Comparison of ENCODE assay signal across 9 mouse cellular contexts in the genomic region with DNA sequence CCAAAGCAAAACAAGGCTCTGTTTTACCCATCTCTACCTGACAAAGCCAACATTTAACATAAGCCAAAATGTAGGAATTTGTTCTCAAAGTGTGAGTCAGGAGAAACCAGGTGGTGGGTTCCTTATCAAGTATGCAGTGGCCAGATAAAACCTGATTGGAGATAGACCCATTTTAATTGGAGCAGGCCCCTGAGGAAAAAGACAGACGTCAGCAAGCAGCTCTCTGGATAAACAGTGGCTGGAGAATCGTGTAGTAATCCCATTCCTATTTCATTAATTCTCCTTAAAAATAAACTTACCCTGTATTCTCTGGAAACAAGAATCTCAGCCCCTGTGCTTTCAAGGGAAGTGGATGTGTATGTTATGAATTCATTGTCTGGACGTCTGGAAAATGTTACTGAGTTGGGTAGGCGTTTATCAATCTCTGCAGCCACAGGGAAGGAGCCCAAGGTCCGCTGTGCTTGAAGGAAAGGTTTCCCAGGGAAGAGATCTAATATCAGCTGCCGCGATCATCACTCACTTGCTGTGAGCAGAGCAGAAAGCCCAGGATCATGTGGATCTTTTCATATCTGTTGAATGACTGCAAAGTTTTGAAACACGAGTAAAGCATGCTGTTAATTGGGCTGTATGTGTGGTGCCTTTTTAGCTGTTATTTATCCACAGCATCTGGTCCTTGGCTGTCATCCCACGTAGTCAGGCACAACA.
DNase-seq lines count a peak whose midpoint lies in the region; ATAC-seq lines count a peak whose summit lies in the region.
"Had no signal": no experiment of that assay in that cellular context is flagged by ENCODE, and none has a peak within 500 bp of the region (broad histone marks: within the 10 kb centered on the region; RNA-seq: fewer than 3 reads in every experiment).

No protein-coding gene starts in this region.

- H3K4me1 ChIP-seq in forebrain, embryonic 13.5 days: no peaks in the 10 kb centered on the region
- H3K4me1 ChIP-seq in forebrain, embryonic 10.5 days: no peaks in the 10 kb centered on the region
- H3K4me1 ChIP-seq in midbrain, embryonic 16.5 days (ENCODE audit: control insufficient read depth, insufficient read depth, low read length): no peaks in the 10 kb centered on the region
- H3K4me1 ChIP-seq in midbrain, embryonic 13.5 days (replicated peaks): no peaks in the 10 kb centered on the region
- no peaks in the 10 kb centered on the region; the same call in 1 of the 2 replicates for H3K4me1 ChIP-seq in intestine, embryonic 16.5 days (ENCODE audit: control insufficient read depth, insufficient read depth, low read length)
- H3K4me1 ChIP-seq in stomach, embryonic 16.5 days (ENCODE audit: control insufficient read depth, insufficient read depth, low read length): peaks cover 6% of the 10 kb centered on the region; the same call in 1 of the 2 replicates
- H3K4me1 ChIP-seq: limb, embryonic 13.5 days had no signal

- no peaks in the 10 kb centered on the region for H3K27me3 ChIP-seq in forebrain, embryonic 13.5 days
- H3K27me3 ChIP-seq in forebrain, embryonic 10.5 days (ENCODE audit: poor library complexity, severe bottlenecking): no peaks in the 10 kb centered on the region
- H3K27me3 ChIP-seq in midbrain, embryonic 16.5 days (ENCODE audit: control insufficient read depth, insufficient read depth, low read depth, low read length): no peaks in the 10 kb centered on the region
- H3K27me3 ChIP-seq in midbrain, embryonic 13.5 days: no peaks in the 10 kb centered on the region
- H3K27me3 ChIP-seq in intestine, embryonic 16.5 days (replicated peaks; ENCODE audit: control insufficient read depth, insufficient read depth, low read length): no peaks in the 10 kb centered on the region
- no peaks in the 10 kb centered on the region for H3K27me3 ChIP-seq in stomach, embryonic 16.5 days (ENCODE audit: control insufficient read depth, insufficient read depth, low read length)
- H3K27me3 ChIP-seq: limb, embryonic 13.5 days had no signal

- ATAC-seq in forebrain, embryonic 13.5 days: peak; percentile 38; the same call in 1 of the 2 replicates
- ATAC-seq in midbrain, embryonic 16.5 days: no peak
- ATAC-seq in midbrain, embryonic 13.5 days: no peak
- ATAC-seq in intestine, embryonic 16.5 days: peak; percentile 65
- ATAC-seq in stomach, embryonic 16.5 days (ENCODE audit: insufficient read depth, low FRiP score): peak; percentile 51
- no peak for ATAC-seq in erythroblast, adult 5-6 weeks (replicated peaks; ENCODE audit: low FRiP score, poor library complexity, severe bottlenecking)

- H3K36me3 ChIP-seq in forebrain, embryonic 13.5 days (ENCODE audit: poor library complexity, severe bottlenecking): no peaks in the 10 kb centered on the region
- no peaks in the 10 kb centered on the region for H3K36me3 ChIP-seq in forebrain, embryonic 10.5 days (replicated peaks)
- H3K36me3 ChIP-seq in midbrain, embryonic 16.5 days (ENCODE audit: control insufficient read depth, insufficient read depth, low read length): no peaks in the 10 kb centered on the region
- no peaks in the 10 kb centered on the region for H3K36me3 ChIP-seq in midbrain, embryonic 13.5 days
- no peaks in the 10 kb centered on the region for H3K36me3 ChIP-seq in intestine, embryonic 16.5 days (ENCODE audit: control insufficient read depth, insufficient read depth, low read length)
- H3K36me3 ChIP-seq in stomach, embryonic 16.5 days (ENCODE audit: control insufficient read depth, insufficient read depth, low read length): no peaks in the 10 kb centered on the region
- H3K36me3 ChIP-seq: limb, embryonic 13.5 days had no signal

- no peak overlapping the region for H3K27ac ChIP-seq in forebrain, embryonic 13.5 days
- H3K27ac ChIP-seq in forebrain, embryonic 10.5 days: no peak overlapping the region
- peak overlapping the region; percentile 13; the same call in 1 of the 2 replicates for H3K27ac ChIP-seq in midbrain, embryonic 16.5 days (ENCODE audit: low read length)
- no peak overlapping the region for H3K27ac ChIP-seq in midbrain, embryonic 13.5 days
- H3K27ac ChIP-seq in intestine, embryonic 16.5 days (ENCODE audit: low read length): peak overlapping the region; percentile 29
- peak overlapping the region; percentile 76 for H3K27ac ChIP-seq in stomach, embryonic 16.5 days (ENCODE audit: low read length)
- H3K27ac ChIP-seq: limb, embryonic 13.5 days had no signal

- H3K9me3 ChIP-seq in forebrain, embryonic 13.5 days (replicated peaks): no peaks in the 10 kb centered on the region
- H3K9me3 ChIP-seq in forebrain, embryonic 10.5 days: no peaks in the 10 kb centered on the region
- no peaks in the 10 kb centered on the region for H3K9me3 ChIP-seq in midbrain, embryonic 16.5 days (replicated peaks; ENCODE audit: control insufficient read depth, low read length, poor library complexity, severe bottlenecking)
- no peaks in the 10 kb centered on the region for H3K9me3 ChIP-seq in midbrain, embryonic 13.5 days
- H3K9me3 ChIP-seq in intestine, embryonic 16.5 days (ENCODE audit: control insufficient read depth, low read length): no peaks in the 10 kb centered on the region
- no peaks in the 10 kb centered on the region for H3K9me3 ChIP-seq in stomach, embryonic 16.5 days (replicated peaks; ENCODE audit: control insufficient read depth, low read length)
- H3K9me3 ChIP-seq: limb, embryonic 13.5 days had no signal

- H3K4me2 ChIP-seq in forebrain, embryonic 13.5 days: no peak overlapping the region
- no peak overlapping the region for H3K4me2 ChIP-seq in midbrain, embryonic 16.5 days (ENCODE audit: low read length)
- no peak overlapping the region for H3K4me2 ChIP-seq in midbrain, embryonic 13.5 days (replicated peaks)
- no peak overlapping the region for H3K4me2 ChIP-seq in intestine, embryonic 16.5 days (ENCODE audit: low read depth, low read length)
- peak overlapping the region; percentile 19 for H3K4me2 ChIP-seq in stomach, embryonic 16.5 days (ENCODE audit: low read depth, low read length)
- H3K4me2 ChIP-seq: limb, embryonic 13.5 days had no signal

- H3K4me3 ChIP-seq in forebrain, embryonic 13.5 days: no peak overlapping the region
- H3K4me3 ChIP-seq in forebrain, embryonic 10.5 days: no peak overlapping the region
- no peak overlapping the region for H3K4me3 ChIP-seq in midbrain, embryonic 16.5 days (ENCODE audit: low read depth, low read length)
- no peak overlapping the region for H3K4me3 ChIP-seq in midbrain, embryonic 13.5 days (replicated peaks)
- H3K4me3 ChIP-seq in intestine, embryonic 16.5 days (ENCODE audit: low read length): no peak overlapping the region
- no peak overlapping the region for H3K4me3 ChIP-seq in stomach, embryonic 16.5 days (replicated peaks; ENCODE audit: low read length)
- H3K4me3 ChIP-seq: limb, embryonic 13.5 days had no signal

- WGBS in forebrain, embryonic 13.5 days: 73% methylated on average over 9 of the region's 9 CpGs
- WGBS in forebrain, embryonic 10.5 days: 76% methylated on average over 9 of the region's 9 CpGs
- 60% methylated on average over 9 of the region's 9 CpGs for WGBS in midbrain, embryonic 16.5 days
- WGBS in midbrain, embryonic 13.5 days: 68% methylated on average over 9 of the region's 9 CpGs
- WGBS in intestine, embryonic 16.5 days: 32% methylated on average over 9 of the region's 9 CpGs
- 27% methylated on average over 9 of the region's 9 CpGs for WGBS in stomach, embryonic 16.5 days

- DNase-seq in forebrain, embryonic 10.5 days (ENCODE audit: extremely low spot score, low spot score): no peak
- no peak for DNase-seq in cerebellum, adult 11 months

- no peak overlapping the region for H3K9ac ChIP-seq in forebrain, embryonic 13.5 days
- H3K9ac ChIP-seq in midbrain, embryonic 16.5 days (ENCODE audit: low read depth, low read length): no peak overlapping the region
- no peak overlapping the region for H3K9ac ChIP-seq in midbrain, embryonic 13.5 days (replicated peaks)
- no peak overlapping the region for H3K9ac ChIP-seq in intestine, embryonic 16.5 days (ENCODE audit: low read depth, low read length)
- no peak overlapping the region for H3K9ac ChIP-seq in stomach, embryonic 16.5 days (ENCODE audit: low read length)
- H3K9ac ChIP-seq: limb, embryonic 13.5 days had no signal

Comparison
In these comparisons a context has a peak if more than half of its experiments do, and no peak if none do; other contexts are left out.
1. H3K27ac ChIP-seq: peak in midbrain, embryonic 16.5 days (single experiment), intestine, embryonic 16.5 days (single experiment) and stomach, embryonic 16.5 days (single experiment); none in forebrain, embryonic 13.5 days (single experiment), forebrain, embryonic 10.5 days (single experiment) and midbrain, embryonic 13.5 days (single experiment).
2. ATAC-seq: peak in forebrain, embryonic 13.5 days (single experiment), intestine, embryonic 16.5 days (single experiment) and stomach, embryonic 16.5 days (single experiment); none in midbrain, embryonic 16.5 days (single experiment), midbrain, embryonic 13.5 days (single experiment) and erythroblast, adult 5-6 weeks (single experiment).